Mouse (Mus musculus) cerebellum, adult 9-11 months (tissue): Measurements from ENCODE around the gene Tspan10.

Source experiments
- DNase-seq: peaks from one replicate; pipeline ENCODE4 v3.0.0; 2022

Gene Tspan10

DNA sequence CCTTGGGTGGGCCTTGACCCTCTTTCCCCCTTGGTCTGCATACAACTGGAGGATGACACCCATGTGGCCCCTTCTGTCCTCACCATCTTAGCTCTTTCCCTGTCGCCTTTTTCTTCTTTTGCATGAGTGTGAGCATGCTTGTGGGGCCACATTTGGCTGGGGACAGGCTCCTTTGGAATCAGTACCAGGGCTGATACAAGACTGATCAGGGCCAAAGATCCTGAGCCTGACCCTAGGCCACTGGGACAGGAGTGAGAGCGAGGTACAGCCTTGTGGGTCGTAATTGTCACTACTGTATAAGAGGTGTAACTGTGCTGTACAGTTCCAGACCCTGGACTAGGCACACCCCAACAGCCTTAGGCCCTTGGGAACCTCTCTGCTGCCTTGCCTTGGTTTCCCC lies 51.5 kb downstream of the Tspan10 start:
- DNase-seq = no peak
